Mouse (Mus musculus) T-helper 17 cell (primary cell): Measurements from ENCODE around the gene Dnaja2.

Source experiments
- in situ Hi-C, 2 experiments: fragments of 300-600 bp; cut with MboI, MseI; formaldehyde crosslinking; loops; 1 replicate in 1 of 2; 2 replicates in 1 of 2; pipeline ENCODE4 v1.15.1; 2025; ENCODE audit warnings: high pct_unique_total_duplicates in 2 of 2

Gene Dnaja2

DNA sequence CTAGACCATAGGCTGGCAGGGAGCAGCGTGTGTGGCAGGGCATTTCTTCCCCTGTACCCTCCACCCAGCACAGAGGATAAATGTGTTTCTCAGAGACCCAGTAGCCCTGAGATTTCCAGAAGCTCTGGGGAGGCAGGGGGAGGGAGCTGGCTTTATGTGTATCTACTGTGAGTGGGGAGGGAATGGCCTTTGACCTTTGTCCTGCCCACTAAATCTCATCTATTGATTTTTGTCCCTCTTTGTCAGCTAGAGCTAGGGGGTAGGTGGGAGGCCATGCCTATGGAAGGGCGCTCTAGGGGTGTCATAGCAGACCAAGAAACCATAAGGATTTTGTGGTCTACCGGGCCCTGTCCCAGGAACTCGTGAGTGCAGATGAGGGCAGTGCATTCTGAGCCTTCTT is 48.5 kb downstream of the Dnaja2 start:
- in situ Hi-C loops, result loop anchor here in 1 of 2 experiments (10.0 kb wide), 1 partner anchor 358 kb away; no protein-coding TSS in a partner anchor

DNA sequence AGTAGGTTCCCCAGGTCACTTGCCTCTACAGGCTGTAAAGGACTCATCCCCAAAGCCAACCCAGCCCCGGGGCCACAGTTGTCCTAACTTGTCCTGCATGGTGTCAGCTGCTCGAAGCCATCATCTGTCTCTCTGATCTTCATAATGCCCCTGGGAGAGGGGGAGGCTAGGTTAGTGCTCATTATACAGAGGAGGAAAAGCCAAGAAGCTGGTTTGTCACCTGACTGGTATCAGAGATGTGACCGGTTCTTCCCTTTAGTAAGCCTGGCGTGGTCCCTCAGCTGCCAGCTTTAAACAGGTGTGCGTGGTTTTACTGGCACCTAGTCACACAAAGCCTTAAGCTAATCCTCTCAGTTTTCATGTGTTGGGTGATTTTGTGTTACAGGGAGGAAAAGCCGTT is 50.4 kb downstream of the Dnaja2 start:
- in situ Hi-C loops, result loop anchor here in 1 of 2 experiments (10.0 kb wide), 1 partner anchor 360 kb away; no protein-coding TSS in a partner anchor

DNA sequence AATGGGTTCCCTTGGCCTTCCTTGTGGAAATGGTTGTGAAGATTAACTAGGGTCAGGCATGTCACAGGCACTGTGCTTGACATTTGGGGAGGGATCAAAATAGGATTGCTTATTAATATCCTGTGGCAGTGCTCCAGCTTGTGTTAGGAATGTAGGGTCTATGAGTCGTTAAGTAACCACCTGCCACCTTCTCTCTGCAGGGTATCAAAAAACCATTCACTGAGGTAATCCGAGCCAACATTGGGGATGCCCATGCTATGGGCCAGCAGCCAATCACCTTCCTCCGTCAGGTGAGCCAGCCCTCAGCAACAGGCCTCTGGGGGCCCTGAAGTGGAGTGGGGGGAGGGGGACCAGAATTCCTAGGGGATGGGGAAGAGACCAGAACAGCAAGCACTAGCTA is 52.1 kb downstream of the Dnaja2 start:
- in situ Hi-C loops, result loop anchor here in 1 of 2 experiments (10.0 kb wide), 1 partner anchor 362 kb away; no protein-coding TSS in a partner anchor

DNA sequence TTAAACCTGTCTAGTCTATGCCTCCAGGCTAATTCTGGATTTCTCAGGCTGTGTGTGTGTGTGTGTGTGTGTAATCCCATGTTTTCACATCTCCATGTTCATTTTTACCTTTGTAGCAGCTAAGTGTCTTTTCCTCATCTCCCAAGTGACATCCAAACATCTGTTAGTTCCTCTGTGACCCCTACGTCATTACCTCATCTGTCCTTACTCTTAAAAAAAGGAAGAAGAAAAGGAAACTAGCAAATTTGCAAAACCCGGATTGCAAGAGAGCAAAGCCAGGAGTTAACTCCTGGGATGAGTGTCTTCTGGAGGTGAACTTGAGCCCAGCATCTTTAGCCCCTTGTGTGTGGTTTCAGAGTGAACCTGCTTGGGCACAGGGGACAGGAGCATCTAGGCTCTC is 52.8 kb downstream of the Dnaja2 start:
- in situ Hi-C loops, result loop anchor here in 1 of 2 experiments (10.0 kb wide), 1 partner anchor 362 kb away; no protein-coding TSS in a partner anchor

DNA sequence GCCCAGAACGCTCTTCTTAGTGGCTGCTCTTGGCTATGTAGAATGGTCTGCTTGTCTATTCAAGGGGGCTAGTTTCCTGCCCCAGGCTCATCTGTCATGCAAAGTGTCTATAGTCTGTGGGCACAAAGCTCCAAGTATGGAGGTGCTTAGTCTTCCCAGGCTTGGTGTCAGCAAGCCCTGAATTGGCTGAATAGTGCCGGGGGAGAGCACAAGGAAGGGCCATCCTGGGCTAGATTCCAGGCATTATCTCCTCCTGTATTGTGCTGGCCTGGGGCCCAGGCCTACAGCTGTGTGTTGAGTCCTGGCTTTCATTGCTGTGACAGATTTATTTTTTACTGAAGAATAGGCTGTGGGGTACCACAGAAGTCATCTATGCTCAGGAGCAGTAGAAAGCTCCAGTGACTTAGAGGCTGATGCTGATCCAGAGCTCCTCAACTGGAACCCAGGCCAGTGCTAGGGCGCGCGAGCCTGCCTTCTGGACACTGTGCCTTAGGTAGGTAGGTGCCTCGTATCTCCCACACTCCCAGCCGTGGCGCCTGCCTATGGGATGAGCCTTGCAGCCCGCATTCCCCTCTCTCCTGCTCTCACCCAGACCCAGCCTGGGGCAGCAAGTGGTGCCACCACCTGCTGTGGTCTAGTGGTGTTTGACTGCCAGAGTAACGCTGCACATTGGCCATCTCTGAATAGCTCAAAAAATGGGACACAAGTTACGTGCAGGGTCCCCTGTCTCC is 54.0 kb downstream of the Dnaja2 start:
- in situ Hi-C loops, result loop anchor here in 1 of 2 experiments (10.0 kb wide), 1 partner anchor 364 kb away; no protein-coding TSS in a partner anchor

DNA sequence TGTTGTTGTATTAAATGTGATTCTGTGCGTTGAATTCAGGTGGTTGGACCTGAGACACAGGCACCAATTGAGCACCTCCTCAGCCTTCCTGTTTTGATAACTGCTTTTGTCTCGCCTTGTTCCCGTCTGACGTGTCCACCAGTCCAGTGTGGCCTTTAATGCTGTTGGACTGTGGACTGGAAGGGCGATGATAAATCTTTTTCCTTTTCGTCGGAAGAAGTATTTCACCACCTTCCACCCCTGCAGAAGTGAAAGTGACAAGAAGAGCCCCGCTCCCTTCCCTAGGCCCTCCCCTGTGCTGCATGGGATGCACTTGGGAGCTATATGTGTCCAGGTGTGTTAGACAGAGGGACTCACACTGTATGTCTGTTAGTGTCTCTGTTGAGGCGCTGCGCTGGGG is 54.7 kb downstream of the Dnaja2 start:
- in situ Hi-C loops, result loop anchor here in 1 of 2 experiments (10.0 kb wide), 1 partner anchor 364 kb away; no protein-coding TSS in a partner anchor

DNA sequence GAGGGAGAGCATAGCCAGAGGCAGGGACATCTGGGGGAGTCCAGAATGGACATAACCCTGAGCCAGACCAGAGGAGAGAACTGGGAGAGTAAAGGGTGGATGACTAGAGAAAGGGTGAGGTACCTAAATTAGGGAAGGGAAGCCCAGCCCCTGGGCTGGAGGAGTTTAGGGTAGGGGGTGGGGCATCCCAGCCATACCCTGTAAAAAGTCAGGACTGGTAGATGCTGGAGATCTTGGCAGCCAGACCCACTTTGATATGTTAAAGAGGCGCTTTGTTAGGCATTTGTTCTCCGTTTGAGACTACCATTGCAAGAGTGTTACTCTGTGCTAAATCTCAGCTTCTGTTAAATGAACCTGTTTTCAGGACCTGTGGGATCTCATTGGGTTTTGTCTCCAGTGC is 56.6 kb downstream of the Dnaja2 start:
- in situ Hi-C loops, result no loop called here

DNA sequence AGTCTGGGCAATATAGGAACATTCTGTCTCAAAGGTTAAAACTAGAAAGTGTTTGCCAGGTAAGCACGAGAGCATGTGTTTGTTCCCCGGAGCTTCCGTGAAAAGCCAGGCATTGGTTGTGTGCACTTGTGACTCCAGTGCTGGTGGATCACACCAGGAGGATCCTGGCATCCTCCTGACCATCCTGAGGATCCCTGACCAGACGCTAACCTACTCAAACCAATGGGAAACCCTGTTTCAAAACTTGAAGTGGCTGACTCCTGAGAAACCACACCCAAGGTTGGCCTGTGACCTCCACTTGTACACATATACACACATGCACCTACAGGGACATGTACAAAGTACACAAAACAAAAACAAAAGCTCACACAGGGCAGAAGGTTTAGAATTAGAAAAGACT is 58.4 kb downstream of the Dnaja2 start:
- in situ Hi-C loops, result no loop called here

DNA sequence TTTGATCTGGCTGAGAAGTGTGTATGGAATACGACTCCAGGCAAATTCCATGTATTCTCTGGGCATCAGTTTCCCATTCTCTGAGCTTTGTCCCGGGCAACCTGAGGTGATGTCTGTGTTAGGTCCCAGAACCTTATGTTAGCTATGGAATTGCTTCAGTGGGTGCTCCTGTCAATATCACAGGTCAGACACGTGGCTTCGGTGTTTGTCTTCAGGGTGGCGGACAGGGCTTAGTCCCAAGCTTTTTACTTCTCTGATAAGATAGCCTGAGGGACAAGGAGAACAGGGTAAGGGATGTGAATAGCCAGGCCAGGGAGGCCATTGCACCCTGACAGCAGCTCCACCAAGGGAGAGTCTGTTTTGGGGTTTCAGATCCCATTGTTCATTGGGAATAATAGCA is 59.0 kb downstream of the Dnaja2 start:
- in situ Hi-C loops, result no loop called here

DNA sequence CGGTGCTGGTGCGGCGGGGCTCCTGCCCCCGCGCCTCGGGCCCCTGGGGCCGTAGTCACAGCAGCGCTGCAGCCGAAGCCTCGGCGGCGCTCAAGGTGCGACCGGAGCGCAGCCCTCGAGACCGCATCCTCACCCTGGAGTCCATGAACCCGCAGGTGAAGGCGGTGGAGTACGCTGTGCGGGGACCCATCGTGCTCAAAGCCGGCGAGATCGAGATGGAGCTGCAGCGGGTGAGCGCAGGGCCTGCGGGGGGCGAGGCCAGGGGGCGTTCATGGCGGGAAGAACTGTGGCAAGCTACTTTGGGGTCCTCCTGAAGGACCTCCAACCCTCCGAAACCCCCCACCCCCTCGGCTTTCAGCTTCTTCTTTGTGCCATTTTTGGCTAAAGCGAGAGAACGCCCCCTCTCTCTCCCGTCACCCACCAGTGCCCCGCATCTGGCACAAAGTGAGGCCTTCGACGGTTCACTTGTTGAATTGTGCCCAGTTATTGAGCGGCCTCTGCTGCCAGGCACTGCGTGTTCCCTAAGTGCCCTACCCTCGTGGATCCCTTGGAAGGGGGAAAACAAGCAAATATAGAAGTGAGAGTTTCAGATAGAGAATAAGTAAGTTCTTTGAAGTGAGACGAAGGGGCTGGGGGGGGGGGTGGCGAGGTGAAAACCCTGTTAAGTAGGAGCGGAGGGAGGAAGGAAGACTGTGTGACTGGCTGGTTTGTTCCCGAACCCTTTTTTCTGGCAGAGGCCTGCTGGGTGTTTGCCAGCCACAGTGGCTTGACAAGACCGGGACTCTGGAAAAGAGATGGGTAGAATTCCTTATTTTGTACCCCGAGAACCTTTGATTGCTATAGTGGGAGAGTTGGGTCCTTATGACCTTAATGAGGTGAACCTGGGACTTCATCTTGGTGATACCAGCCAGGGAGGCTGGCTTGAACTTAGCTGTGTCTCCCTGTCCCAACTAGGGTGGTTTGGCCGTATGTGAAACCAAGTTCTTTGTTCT is 61.9 kb downstream of the Dnaja2 start:
- in situ Hi-C loops, result no loop called here

DNA sequence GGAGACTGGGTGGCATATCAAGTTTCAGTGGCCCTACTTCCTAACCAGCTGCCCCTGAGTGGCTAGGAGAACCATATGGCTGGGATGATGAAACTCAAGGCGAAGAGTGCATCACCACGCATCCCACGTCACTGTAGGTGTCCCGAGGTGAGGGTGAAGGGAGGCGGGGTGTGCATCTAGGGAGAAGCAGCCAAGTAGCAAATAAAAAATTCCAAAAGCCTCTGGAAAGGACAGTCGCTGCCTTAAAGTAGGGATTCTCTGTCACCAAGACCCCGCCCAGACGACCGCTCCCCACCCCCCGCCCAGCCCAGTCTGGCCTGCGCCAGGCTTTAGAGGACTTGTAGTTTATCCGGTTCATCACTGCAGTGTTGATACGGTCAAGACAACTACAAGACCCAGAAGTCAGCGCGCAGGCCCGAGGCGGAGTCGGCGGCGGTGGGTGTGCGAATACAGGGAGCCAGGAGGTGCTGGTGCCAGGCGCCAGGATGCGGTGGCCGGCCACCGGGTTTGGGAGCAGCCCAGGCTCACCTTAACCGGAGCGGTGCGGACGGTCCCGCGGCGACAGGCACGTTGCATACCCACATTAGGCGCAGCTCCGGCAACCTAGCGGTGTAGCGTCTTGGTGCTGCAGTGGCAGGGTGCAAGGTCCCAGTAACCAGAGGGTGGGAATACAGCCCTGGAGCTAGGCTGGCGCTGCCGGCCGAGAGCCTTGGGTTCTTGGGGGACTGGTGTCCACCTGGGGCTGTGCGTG is 62.8 kb downstream of the Dnaja2 start, which contains the start of gene Gpt2:
Gene Gpt2 (plus strand): TSS at position 452 of the 751 bp plus-strand sequence.
- in situ Hi-C loops, result no loop called here

DNA sequence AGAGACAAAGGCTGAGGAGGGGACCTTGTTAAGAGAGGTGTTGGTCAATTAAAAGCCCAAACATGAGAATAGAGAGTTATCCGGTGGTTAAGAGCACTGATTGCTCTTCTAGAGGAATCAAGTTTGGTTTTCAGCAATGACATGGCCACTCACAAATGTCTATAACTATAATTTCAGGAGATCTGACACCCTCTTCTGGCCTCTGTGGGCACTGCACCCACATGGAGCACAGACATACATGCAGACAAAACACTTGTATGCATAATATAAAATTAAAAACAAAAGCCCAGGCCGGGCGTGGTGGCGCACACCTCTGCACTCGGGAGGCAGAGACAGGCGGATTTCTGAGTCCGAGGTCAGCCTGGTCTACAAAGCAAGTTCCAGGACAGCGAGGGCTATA is 65.6 kb downstream of the Dnaja2 start:
- in situ Hi-C loops, result no loop called here

DNA sequence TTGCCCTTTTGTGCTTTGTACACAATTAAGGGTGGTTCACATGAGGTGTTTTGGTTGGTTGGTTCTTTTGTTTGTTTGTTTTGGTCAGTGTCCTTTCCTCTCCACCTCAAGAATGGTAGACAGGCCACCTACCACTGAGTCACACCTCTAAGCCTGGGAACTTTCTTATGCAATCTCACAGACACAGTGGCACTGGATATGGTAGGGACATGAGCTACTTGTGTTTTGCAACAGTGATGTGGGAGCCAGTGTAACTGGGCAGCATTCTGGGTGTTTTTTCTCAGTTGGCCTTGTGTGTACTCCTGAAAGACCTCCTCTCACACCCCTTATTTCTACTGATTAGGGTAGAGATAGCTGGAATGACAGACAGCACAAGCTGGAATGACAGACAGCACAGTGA is 66.5 kb downstream of the Dnaja2 start:
- in situ Hi-C loops, result no loop called here

DNA sequence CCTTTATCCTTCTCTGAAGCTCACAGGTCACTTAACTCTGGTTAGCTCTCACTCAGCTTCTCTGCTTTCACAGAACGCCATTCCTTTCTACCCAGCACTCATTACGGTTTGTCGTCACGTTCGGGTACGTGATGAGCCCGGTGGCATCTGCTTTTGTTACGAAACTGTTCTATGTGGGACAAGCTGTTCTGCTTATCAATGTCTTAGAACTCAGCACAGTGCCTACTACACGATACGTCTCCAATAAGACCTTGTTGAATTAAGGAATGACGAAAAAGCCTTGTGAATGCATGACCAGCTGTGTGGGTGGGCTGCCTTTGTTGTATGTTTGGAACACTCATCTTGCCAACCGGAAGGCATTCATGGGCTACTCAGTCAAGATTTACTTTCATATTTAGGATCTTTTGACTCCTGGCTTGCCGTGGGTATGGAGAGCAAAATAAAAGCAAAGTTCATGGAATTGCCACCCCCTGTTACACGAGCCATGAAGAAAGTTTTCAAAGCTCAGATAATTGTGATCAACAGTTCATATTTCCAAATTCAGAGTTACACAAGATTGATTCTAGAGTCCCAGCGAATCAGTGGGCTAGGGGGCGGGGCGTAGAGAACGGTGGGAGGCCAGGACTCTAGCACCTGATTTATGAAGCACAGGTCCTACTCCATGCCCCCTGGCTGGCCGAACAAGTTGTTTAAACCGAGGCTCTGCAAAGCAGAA is 67.1 kb downstream of the Dnaja2 start:
- in situ Hi-C loops, result no loop called here
